Mouse (Mus musculus) testis, adult 2 months (tissue): ENCODE measurements around the gene Sag. TPM values are rescaled to one million over a fixed set of nuclear protein-coding genes. Genes with fewer than 3 reads are reported as not detected.

ENCODE experiments used
- H3K27ac ChIP-seq: fragments of 200-500 bp; 2 replicates; pipeline ENCODE4 v1.5.1; 2012; ENCODE audit warnings: low read depth, low read length; ENCODE audit not compliant: control insufficient read depth, insufficient read depth
- H3K27me3 ChIP-seq: fragments of 200-500 bp; 2 replicates; pipeline ENCODE4 v1.6.1; 2012; ENCODE audit warnings: mild to moderate bottlenecking, low read length, moderate library complexity; ENCODE audit not compliant: control insufficient read depth, insufficient read depth
- H3K36me3 ChIP-seq: fragments of 200-500 bp; 2 replicates; pipeline ENCODE4 v1.6.1; 2012; ENCODE audit warnings: mild to moderate bottlenecking, low read length; ENCODE audit not compliant: control insufficient read depth, insufficient read depth
- H3K4me1 ChIP-seq: fragments of 200-500 bp; 2 replicates; pipeline ENCODE4 v1.6.1; 2012; ENCODE audit warnings: low read length; ENCODE audit not compliant: control insufficient read depth, insufficient read depth
- H3K4me3 ChIP-seq: fragments of 200-500 bp; 2 replicates; pipeline ENCODE4 v1.5.1; 2012; ENCODE audit warnings: low read depth, mild to moderate bottlenecking, low read length, moderate library complexity, mixed read lengths; ENCODE audit not compliant: control insufficient read depth
- CTCF ChIP-seq: fragments of 200-500 bp; IDR thresholded peaks from 2 replicates; pipeline ENCODE4 v1.5.1; 2012; ENCODE audit warnings: low read depth, mild to moderate bottlenecking, inconsistent platforms, low read length, moderate library complexity; ENCODE audit not compliant: control insufficient read depth, insufficient read depth, insufficient replicate concordance
- POLR2A ChIP-seq: fragments of 200-500 bp; IDR thresholded peaks from 2 replicates; pipeline ENCODE4 v1.6.1; 2012; ENCODE audit warnings: low read depth, mild to moderate bottlenecking, inconsistent platforms, low read length, moderate library complexity; ENCODE audit not compliant: control insufficient read depth
- polyA plus RNA-seq: library from polyadenylated mRNA; depleted of rRNA; stranded (reverse); fragments of >200 nt; gene quantifications from 2 replicates; pipeline ENCODE4 v1.2.3, GENCODE M21; 2012

Sag gene
- polyA plus RNA-seq, 1 experiment: 11.1 TPM

- TF ChIP-seq CTCF: no peak
- no peak for TF ChIP-seq POLR2A
- H3K4me3 ChIP-seq: no peak overlapping the region
- H3K27ac ChIP-seq: no peak overlapping the region
- no peaks in the 10 kb centered on the region for H3K27me3 ChIP-seq
- no peaks in the 10 kb centered on the region for H3K4me1 ChIP-seq
- H3K36me3 ChIP-seq: no peaks in the 10 kb centered on the region
Measured at GRCm38 (mm10) chr1:87793138-87793449, 10.4 kb upstream of the Sag start.

- Histone ChIP-seq H3K27me3 (no peaks in the 10 kb centered on the region), H3K36me3 (no peaks in the 10 kb centered on the region), H3K4me3 (no peak overlapping the region), H3K27ac (no peak overlapping the region), H3K4me1 (no peaks in the 10 kb centered on the region)
- TF ChIP-seq POLR2A (no peak), CTCF (no peak)
Measured at GRCm38 (mm10) chr1:87797702-87798101, 5.8 kb upstream of the Sag start.

- H3K4me3 ChIP-seq: no peak overlapping the region
- no peaks in the 10 kb centered on the region for H3K27me3 ChIP-seq
- H3K4me1 ChIP-seq: no peaks in the 10 kb centered on the region
- H3K36me3 ChIP-seq: no peaks in the 10 kb centered on the region
- no peak overlapping the region for H3K27ac ChIP-seq
- TF ChIP-seq POLR2A (no peak), CTCF (no peak)
Measured at GRCm38 (mm10) chr1:87798306-87798705, 5.2 kb upstream of the Sag start.

- Histone ChIP-seq H3K27me3 (no peaks in the 10 kb centered on the region), H3K4me3 (no peak overlapping the region), H3K4me1 (no peaks in the 10 kb centered on the region; the same call in 1 of the 2 replicates), H3K27ac (no peak overlapping the region), H3K36me3 (no peaks in the 10 kb centered on the region)
- TF ChIP-seq POLR2A (no peak), CTCF (no peak)
Measured at GRCm38 (mm10) chr1:87807751-87808150, 4.3 kb downstream of the Sag start.

GRCm38 (mm10) chr1:87811391-87811790 lies 7.9 kb downstream of the Sag start:
- H3K4me1 ChIP-seq: peaks cover 6% of the 10 kb centered on the region
- TF ChIP-seq CTCF (no peak), POLR2A (no peak)

GRCm38 (mm10) chr1:87812061-87812460 lies 8.6 kb downstream of the Sag start:
- no peak overlapping the region for H3K27ac ChIP-seq
- H3K36me3 ChIP-seq: no peaks in the 10 kb centered on the region
- no peaks in the 10 kb centered on the region for H3K27me3 ChIP-seq
- no peak overlapping the region for H3K4me3 ChIP-seq
- peaks cover 6% of the 10 kb centered on the region for H3K4me1 ChIP-seq
- TF ChIP-seq POLR2A (no peak), CTCF (no peak)

More at GRCm38 (mm10) chr1:87811391-87811790, 7.9 kb downstream of the Sag start:
- Histone ChIP-seq H3K4me3 (no peak overlapping the region), H3K27me3 (no peaks in the 10 kb centered on the region), H3K27ac (no peak overlapping the region), H3K36me3 (no peaks in the 10 kb centered on the region)

- TF ChIP-seq POLR2A (no peak), CTCF (no peak)
- Histone ChIP-seq H3K27ac (no peak overlapping the region), H3K4me3 (no peak overlapping the region), H3K27me3 (no peaks in the 10 kb centered on the region), H3K36me3 (no peaks in the 10 kb centered on the region), H3K4me1 (peaks cover 6% of the 10 kb centered on the region)
Measured at GRCm38 (mm10) chr1:87813155-87813554, 9.7 kb downstream of the Sag start.

GRCm38 (mm10) chr1:87813681-87814080 lies 10.2 kb downstream of the Sag start:
- Histone ChIP-seq H3K4me1 (peaks cover 6% of the 10 kb centered on the region), H3K36me3 (no peaks in the 10 kb centered on the region), H3K27me3 (no peaks in the 10 kb centered on the region), H3K4me3 (no peak overlapping the region; the same call in 1 of the 2 replicates), H3K27ac (no peak overlapping the region)
- TF ChIP-seq POLR2A: no peak
- TF ChIP-seq CTCF: no peak

- no peak for TF ChIP-seq CTCF
- TF ChIP-seq POLR2A: no peak
- H3K4me1 ChIP-seq: no peaks in the 10 kb centered on the region
- no peak overlapping the region for H3K4me3 ChIP-seq
- no peaks in the 10 kb centered on the region for H3K36me3 ChIP-seq
- no peak overlapping the region for H3K27ac ChIP-seq
- no peaks in the 10 kb centered on the region for H3K27me3 ChIP-seq
Measured at GRCm38 (mm10) chr1:87824420-87824995, 21.0 kb downstream of the Sag start.
